Mouse (Mus musculus) olfactory bulb, adult 2 months (tissue): ENCODE results near the gene Gm39115.

Source experiments
- CTCF ChIP-seq: fragments of 200-500 bp; IDR thresholded peaks from 2 replicates; pipeline ENCODE4 v1.5.1; 2012; ENCODE audit warnings: low read depth, mild to moderate bottlenecking, low read length, moderate library complexity; ENCODE audit not compliant: insufficient read depth
- POLR2A ChIP-seq: fragments of 200-500 bp; IDR thresholded peaks from 2 replicates; pipeline ENCODE4 v1.6.1; 2012; ENCODE audit warnings: mild to moderate bottlenecking, low read depth, low read length, moderate library complexity; ENCODE audit not compliant: insufficient read depth

DNA sequence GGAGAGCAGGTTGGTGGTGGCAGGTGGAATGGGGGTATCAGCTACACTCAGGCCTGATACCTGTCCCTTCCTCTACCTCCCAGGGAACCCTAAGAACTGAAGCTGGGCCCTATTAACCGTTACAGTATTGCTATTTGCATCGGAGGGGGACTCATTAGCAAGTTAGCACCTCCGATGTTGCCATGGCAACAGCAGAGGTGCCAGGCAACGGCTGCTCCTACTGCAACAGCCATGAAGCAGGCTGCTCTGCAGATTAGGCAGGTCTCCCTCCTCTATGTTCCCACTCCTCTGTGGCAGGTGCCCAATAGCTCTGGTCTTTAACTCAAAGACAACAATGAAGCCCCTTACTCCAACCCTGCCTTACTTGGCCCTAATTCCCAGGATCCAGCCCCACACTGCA lies 44.0 kb downstream of the Gm39115 start:
- TF ChIP-seq POLR2A = no peak
- TF ChIP-seq CTCF = no peak
